Mouse (Mus musculus): ENCODE data around the gene Zc3h12d.

- TF ChIP-seq EP300 (IDR thresholded peaks at IDR 0.05; ENCODE audit: low read depth), result no peak
- no peak for TF ChIP-seq CTCF (IDR thresholded peaks at IDR 0.05; ENCODE audit: low read depth)
Observed at GRCm38 (mm10) chr10:7841571-7842080, 9.4 kb downstream of the Zc3h12d start.
